Mouse (Mus musculus) midbrain, embryonic 15.5 days (tissue): Measurements from ENCODE around the gene Cep63. TPM values are rescaled to one million over a fixed set of nuclear protein-coding genes. Genes with fewer than 3 reads are reported as not detected.
A peak's percentile ranks its signal among the peaks of the same experiment; 100 is the strongest.

Source experiments
- ATAC-seq: fragments of 200-750 bp; cut with Nextera tagmentation; replicated peaks from 2 replicates; pipeline ENCODE4 v1.8.0; 2017; ENCODE audit warnings: moderate TSS enrichment
- H3K27ac ChIP-seq: fragments of 300-500 bp; sonication (generic); 2 replicates; pipeline ENCODE4 v1.5.1; 2015; ENCODE audit warnings: mild to moderate bottlenecking, inconsistent platforms
- H3K27me3 ChIP-seq: fragments of 300-500 bp; sonication (generic); replicated peaks from 2 replicates; pipeline ENCODE4 v1.6.1; 2015; ENCODE audit warnings: inconsistent platforms
- H3K36me3 ChIP-seq: fragments of 300-500 bp; sonication (generic); replicated peaks from 2 replicates; pipeline ENCODE4 v1.6.1; 2015; ENCODE audit warnings: inconsistent platforms
- H3K4me1 ChIP-seq: fragments of 300-500 bp; sonication (generic); 2 replicates; pipeline ENCODE4 v1.6.1; 2015; ENCODE audit warnings: inconsistent platforms
- H3K4me2 ChIP-seq: fragments of 300-500 bp; sonication (generic); 2 replicates; pipeline ENCODE4 v1.6.1; 2015; ENCODE audit warnings: inconsistent platforms, mild to moderate bottlenecking, moderate library complexity
- H3K4me3 ChIP-seq: fragments of 300-500 bp; sonication (generic); 2 replicates; pipeline ENCODE4 v1.5.1; 2015; ENCODE audit warnings: mild to moderate bottlenecking, inconsistent platforms
- H3K9ac ChIP-seq: fragments of 300-500 bp; sonication (generic); 2 replicates; pipeline ENCODE4 v1.6.1; 2015; ENCODE audit warnings: mild to moderate bottlenecking, inconsistent platforms
- H3K9me3 ChIP-seq: fragments of 300-500 bp; sonication (generic); 2 replicates; pipeline ENCODE4 v1.6.1; 2016; ENCODE audit warnings: inconsistent platforms
- WGBS: fragments of 180-500 bp; shearing (Covaris S2); methylation state at CpG from one replicate; pipeline ENCODE4 v1.1.7; 2015; ENCODE audit warnings: mixed read lengths; 5-methylcytosine and 5-hydroxymethylcytosine counted together
- polyA plus RNA-seq: library from polyadenylated mRNA; unstranded; fragments of >200 nt; fragmentation: Nextera tagmentation; extraction: Ambion mirVana; gene quantifications from 2 replicates; pipeline ENCODE4 v1.2.1, GENCODE M21; 2015

Gene Cep63
- polyA plus RNA-seq, 1 experiment from 2014 or later, result 38.9 TPM

DNA sequence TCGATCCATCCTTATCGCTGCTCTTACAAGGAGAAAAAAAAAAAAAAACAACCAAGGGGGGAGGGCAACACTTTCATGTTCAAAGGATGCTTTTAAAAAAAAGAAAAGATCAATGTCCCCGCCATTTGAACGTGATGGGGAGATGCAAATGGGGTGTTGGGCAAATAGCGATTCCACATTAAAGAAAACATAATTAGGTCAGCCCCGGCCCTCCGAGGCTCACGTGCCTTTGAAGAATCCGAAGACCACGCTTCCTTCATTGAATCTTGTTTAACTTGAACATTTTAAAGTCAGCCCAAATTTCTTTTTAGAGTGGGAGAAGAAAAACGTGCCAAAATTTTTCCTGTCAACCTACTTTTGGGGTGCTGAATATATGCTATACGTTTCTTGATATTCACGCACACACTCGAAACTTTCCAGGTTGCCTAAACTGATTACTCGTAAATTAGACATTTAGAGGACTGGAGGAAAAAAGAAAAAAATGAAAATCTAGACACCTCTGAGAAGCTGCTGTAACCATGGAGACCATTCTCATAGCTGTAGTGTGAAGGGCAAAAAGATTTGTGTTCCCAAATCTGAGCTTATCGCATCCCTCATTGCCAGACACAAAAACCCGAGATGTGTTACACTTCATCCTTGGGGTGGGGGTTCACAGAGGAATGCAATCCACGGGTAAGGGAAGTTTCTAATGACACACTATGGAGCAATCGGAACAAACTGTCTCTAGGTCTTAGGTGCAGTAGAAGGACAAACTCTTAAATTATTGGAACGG, 79.9 kb downstream of the Cep63 start:
- Histone ChIP-seq H3K4me2 (peak overlapping the region; percentile 58), H3K36me3 (no peaks in the 10 kb centered on the region), H3K4me3 (no peak overlapping the region), H3K9me3 (no peaks in the 10 kb centered on the region), H3K27me3 (no peaks in the 10 kb centered on the region), H3K9ac (peak overlapping the region; percentile 2; the same call in 1 of the 2 replicates), H3K4me1 (peaks cover 48% of the 10 kb centered on the region), H3K27ac (peak overlapping the region; percentile 95)
- ATAC-seq, result no peak
- WGBS, result 22% methylated on average over 20 of the region's 20 CpGs

- Histone ChIP-seq H3K36me3 (no peaks in the 10 kb centered on the region), H3K4me1 (peaks cover 48% of the 10 kb centered on the region), H3K27ac (peak overlapping the region; percentile 95), H3K27me3 (no peaks in the 10 kb centered on the region), H3K4me2 (peak overlapping the region; percentile 58), H3K9me3 (no peaks in the 10 kb centered on the region), H3K4me3 (peak overlapping the region; percentile 7; the same call in 1 of the 2 replicates), H3K9ac (peak overlapping the region; percentile 46)
- WGBS, result 10% methylated on average over 22 of the region's 22 CpGs
- peak; percentile 31 for ATAC-seq
These were observed 80.7 kb downstream of the Cep63 start for GRCm38 (mm10) chr9:102545406-102546255.

DNA sequence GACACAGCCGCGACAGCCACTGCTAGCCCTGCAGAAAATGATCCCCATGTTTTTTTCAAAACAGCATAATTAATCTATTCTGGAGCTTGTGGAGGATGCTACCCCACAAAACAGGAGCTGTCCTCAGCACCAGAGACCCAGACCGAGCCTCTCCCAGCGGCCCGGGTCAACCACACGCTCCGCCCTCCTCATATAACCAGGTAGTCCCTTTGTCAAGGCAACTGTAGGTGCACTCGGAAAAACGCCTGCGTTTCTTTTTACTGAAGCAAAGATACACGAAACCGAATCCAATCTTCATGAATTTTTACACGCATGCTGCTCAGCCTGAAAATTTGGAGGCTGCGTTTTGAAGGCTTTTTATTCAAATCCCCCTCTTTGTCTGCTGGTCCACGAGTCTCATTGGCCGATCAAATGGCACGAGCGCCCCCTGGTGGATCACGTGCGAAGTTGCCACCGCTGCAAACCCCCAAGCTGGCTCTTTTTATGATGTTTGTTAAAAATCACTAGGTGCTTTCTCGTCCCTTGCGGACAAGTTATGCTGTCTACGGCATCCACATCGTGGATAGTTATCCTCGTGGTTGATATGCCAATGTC, 81.5 kb downstream of the Cep63 start:
- peak overlapping the region; percentile 95 for H3K27ac ChIP-seq
- H3K4me1 ChIP-seq, result peaks cover 48% of the 10 kb centered on the region
- H3K27me3 ChIP-seq, result no peaks in the 10 kb centered on the region
- H3K9ac ChIP-seq, result peak overlapping the region; percentile 46
- under 1% methylated on average over 26 of the region's 26 CpGs for WGBS
- H3K4me3 ChIP-seq, result peak overlapping the region; percentile 28
- peak; percentile 72 for ATAC-seq
- H3K4me2 ChIP-seq, result peak overlapping the region; percentile 58
- H3K36me3 ChIP-seq, result no peaks in the 10 kb centered on the region
- H3K9me3 ChIP-seq, result no peaks in the 10 kb centered on the region

- Histone ChIP-seq H3K9me3 (no peaks in the 10 kb centered on the region), H3K4me1 (peaks cover 48% of the 10 kb centered on the region), H3K27ac (peak overlapping the region; percentile 95), H3K4me2 (peak overlapping the region; percentile 58), H3K36me3 (no peaks in the 10 kb centered on the region), H3K27me3 (no peaks in the 10 kb centered on the region), H3K4me3 (peak overlapping the region; percentile 28), H3K9ac (peak overlapping the region; percentile 31)
- 3% methylated on average over 11 of the region's 11 CpGs for WGBS
- ATAC-seq, result peak; percentile 75
These were observed 82.1 kb downstream of the Cep63 start for GRCm38 (mm10) chr9:102544116-102544772.

DNA sequence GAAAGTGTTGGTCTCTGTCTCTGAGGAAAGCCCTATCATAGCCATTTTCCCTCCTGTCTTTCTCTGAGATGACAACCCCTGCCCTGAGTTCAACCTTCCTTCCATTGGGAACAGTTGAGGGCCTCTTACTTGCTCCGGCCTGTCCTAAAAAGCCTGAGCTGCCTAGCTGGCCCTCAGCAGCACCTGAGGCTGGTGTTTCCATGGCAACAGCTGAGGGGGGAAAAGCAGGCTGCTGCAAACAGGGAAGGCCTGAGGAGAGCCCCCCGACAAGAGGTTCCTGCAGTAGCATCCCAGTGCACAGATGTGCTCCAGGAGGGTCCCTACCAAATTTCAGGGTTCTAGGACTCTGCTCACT, 82.6 kb downstream of the Cep63 start:
- H3K4me3 ChIP-seq, result no peak overlapping the region
- ATAC-seq, result peak; percentile 40
- peak overlapping the region; percentile 58 for H3K4me2 ChIP-seq
- H3K9me3 ChIP-seq, result no peaks in the 10 kb centered on the region
- H3K36me3 ChIP-seq, result no peaks in the 10 kb centered on the region
- H3K9ac ChIP-seq, result no peak overlapping the region
- peak overlapping the region; percentile 95 for H3K27ac ChIP-seq
- peaks cover 48% of the 10 kb centered on the region for H3K4me1 ChIP-seq
- 16% methylated on average over 2 of the region's 2 CpGs for WGBS
- no peaks in the 10 kb centered on the region for H3K27me3 ChIP-seq

- Histone ChIP-seq H3K27me3 (no peaks in the 10 kb centered on the region), H3K9ac (no peak overlapping the region), H3K27ac (no peak overlapping the region), H3K4me2 (no peak overlapping the region), H3K9me3 (no peaks in the 10 kb centered on the region), H3K4me1 (peaks cover 46% of the 10 kb centered on the region), H3K36me3 (no peaks in the 10 kb centered on the region), H3K4me3 (no peak overlapping the region)
- ATAC-seq, result no peak
- WGBS, result 77% methylated on average over 8 of the region's 8 CpGs
These were observed 83.8 kb downstream of the Cep63 start for GRCm38 (mm10) chr9:102542540-102542939.

DNA sequence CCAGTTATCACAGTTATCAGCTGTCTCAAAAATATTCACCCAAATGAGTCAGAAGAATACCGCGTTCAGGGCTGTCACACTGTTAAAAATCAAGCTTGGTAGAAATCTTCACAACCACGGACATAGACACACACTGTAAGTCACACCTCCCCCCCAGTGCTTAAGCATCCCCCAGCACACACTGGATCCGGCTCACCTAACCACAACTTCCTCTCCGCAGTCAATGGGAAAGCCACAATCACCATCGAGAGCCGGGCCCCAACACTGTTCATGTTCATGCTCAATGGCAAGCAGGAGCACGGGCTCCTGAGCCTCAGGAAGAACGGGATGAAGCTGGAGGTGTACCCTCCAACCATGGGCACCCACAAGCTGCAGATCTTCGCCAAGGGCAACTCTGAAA, 84.7 kb downstream of the Cep63 start:
- WGBS, result 92% methylated on average over 10 of the region's 10 CpGs
- H3K9ac ChIP-seq, result no peak overlapping the region
- no peak for ATAC-seq

DNA sequence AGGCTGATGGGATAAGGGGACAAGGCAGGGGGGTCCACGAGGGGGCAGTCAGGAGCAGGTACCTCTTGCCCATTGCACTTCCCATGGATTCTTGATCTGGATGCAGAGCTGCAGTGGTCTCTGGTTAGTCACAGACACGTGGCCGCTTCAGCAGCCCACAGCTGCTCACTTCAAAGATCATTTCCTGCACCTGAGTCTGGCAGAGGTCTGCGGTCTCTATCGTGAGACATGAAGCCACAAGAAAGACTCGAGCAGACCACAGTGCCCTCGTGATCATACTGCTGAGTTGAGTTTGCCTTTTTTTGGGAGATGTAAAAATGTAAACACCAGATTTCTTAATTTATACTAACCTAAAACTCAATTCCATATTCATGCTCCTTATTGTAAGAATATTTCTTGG, 86.6 kb downstream of the Cep63 start:
- H3K27ac ChIP-seq, result no peak overlapping the region
- H3K4me2 ChIP-seq, result no peak overlapping the region
- H3K4me3 ChIP-seq, result no peak overlapping the region
- H3K4me1 ChIP-seq, result peaks cover 22% of the 10 kb centered on the region
- no peak overlapping the region for H3K9ac ChIP-seq
- no peak for ATAC-seq
- H3K9me3 ChIP-seq, result no peaks in the 10 kb centered on the region
- no peaks in the 10 kb centered on the region for H3K27me3 ChIP-seq
- 72% methylated on average over 7 of the region's 7 CpGs for WGBS
- no peaks in the 10 kb centered on the region for H3K36me3 ChIP-seq

More for the DNA sequence above, 84.7 kb downstream of the Cep63 start:
- no peak overlapping the region for H3K4me3 ChIP-seq
- H3K4me1 ChIP-seq, result peaks cover 38% of the 10 kb centered on the region
- H3K27ac ChIP-seq, result no peak overlapping the region
- no peaks in the 10 kb centered on the region for H3K27me3 ChIP-seq
- no peak overlapping the region for H3K4me2 ChIP-seq
- H3K9me3 ChIP-seq, result no peaks in the 10 kb centered on the region
- H3K36me3 ChIP-seq, result no peaks in the 10 kb centered on the region

DNA sequence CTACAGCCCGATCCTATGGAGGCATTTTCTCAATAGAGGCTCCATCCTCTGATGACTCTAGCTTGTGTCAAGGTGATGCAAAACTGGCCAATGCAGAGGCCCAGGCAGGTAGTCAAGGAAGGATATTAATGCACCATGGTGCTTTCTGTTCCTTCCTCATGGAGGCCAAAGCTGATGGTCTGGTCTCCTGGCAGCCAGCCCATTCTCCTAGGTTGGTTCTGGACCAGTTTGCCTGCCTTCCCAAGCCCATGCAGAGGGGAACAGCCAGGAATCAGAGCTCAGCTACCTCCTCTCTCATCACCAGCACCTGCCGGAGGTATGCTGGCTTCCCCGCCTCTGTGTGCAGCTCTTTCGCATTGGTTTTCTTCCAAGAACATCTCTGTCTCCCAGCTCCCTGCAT, 89.4 kb downstream of the Cep63 start:
- H3K4me3 ChIP-seq, result no peak overlapping the region
- no peaks in the 10 kb centered on the region for H3K4me1 ChIP-seq
- no peaks in the 10 kb centered on the region for H3K9me3 ChIP-seq
- WGBS, result 89% methylated on average over 4 of the region's 4 CpGs
- no peak overlapping the region for H3K27ac ChIP-seq
- H3K27me3 ChIP-seq, result no peaks in the 10 kb centered on the region
- no peaks in the 10 kb centered on the region for H3K36me3 ChIP-seq
- H3K4me2 ChIP-seq, result no peak overlapping the region
- no peak for ATAC-seq
- no peak overlapping the region for H3K9ac ChIP-seq
